Mouse (Mus musculus) kidney, embryonic 16.5 days (tissue): Measurements from ENCODE around the gene Ncor2. TPM values are rescaled to one million over a fixed set of nuclear protein-coding genes. Genes with fewer than 3 reads are reported as not detected.
"Not testable (repeated sequence)": the region's sequence is repeated elsewhere in the genome, so short reads cannot be mapped to it uniquely, and the experiment has no call there.

Experiments
- ATAC-seq: fragments of 200-750 bp; cut with Nextera tagmentation; 2 replicates; pipeline ENCODE4 v1.8.0; 2017; ENCODE audit warnings: moderate TSS enrichment; ENCODE audit not compliant: low FRiP score, low TSS enrichment
- H3K27ac ChIP-seq: fragments of 300-500 bp; sonication (generic); 2 replicates; pipeline ENCODE4 v1.5.1; 2014; ENCODE audit warnings: low read length
- H3K27me3 ChIP-seq: fragments of 300-500 bp; sonication (generic); 2 replicates; pipeline ENCODE4 v1.6.1; 2014; ENCODE audit warnings: low read length, control low read depth, mixed read lengths; ENCODE audit not compliant: insufficient read depth
- H3K36me3 ChIP-seq: fragments of 300-500 bp; sonication (generic); 2 replicates; pipeline ENCODE4 v1.6.1; 2014; ENCODE audit warnings: low read length, control low read depth, mixed read lengths; ENCODE audit not compliant: insufficient read depth
- H3K4me1 ChIP-seq: fragments of 300-500 bp; sonication (generic); 2 replicates; pipeline ENCODE4 v1.6.1; 2014; ENCODE audit warnings: low read length, control low read depth, mixed read lengths; ENCODE audit not compliant: insufficient read depth
- H3K4me2 ChIP-seq: fragments of 300-500 bp; sonication (generic); replicated peaks from 2 replicates; pipeline ENCODE4 v1.6.1; 2014; ENCODE audit warnings: low read depth, low read length
- H3K4me3 ChIP-seq: fragments of 300-500 bp; sonication (generic); 2 replicates; pipeline ENCODE4 v1.5.1; 2014; ENCODE audit warnings: mild to moderate bottlenecking, low read length
- H3K9ac ChIP-seq: fragments of 300-500 bp; sonication (generic); replicated peaks from 2 replicates; pipeline ENCODE4 v1.6.1; 2014; ENCODE audit warnings: low read length
- H3K9me3 ChIP-seq: fragments of 300-500 bp; sonication (generic); 2 replicates; pipeline ENCODE4 v1.6.1; 2016; ENCODE audit warnings: low read length, control low read depth
- WGBS: fragments of 180-500 bp; shearing (Covaris S2); extraction: QIAGEN DNeasy Blood & Tissue Kit; methylation state at CpG from one replicate; pipeline ENCODE4 v1.1.7; 2014; 5-methylcytosine and 5-hydroxymethylcytosine counted together
- polyA plus RNA-seq: library from polyadenylated mRNA; unstranded; fragments of >200 nt; fragmentation: Nextera tagmentation; extraction: Ambion mirVana; gene quantifications from 2 replicates; pipeline ENCODE4 v1.2.1, GENCODE M21; 2015

Gene Ncor2
- polyA plus RNA-seq, 1 experiment from 2014 or later, result 27.5 TPM

GRCm38 (mm10) chr5:125215346-125215929 is 36.4 kb upstream of the Ncor2 start:
- peaks cover 4% of the 10 kb centered on the region; the same call in 1 of the 2 replicates for H3K27me3 ChIP-seq
- no peaks in the 10 kb centered on the region for H3K36me3 ChIP-seq
- H3K4me2 ChIP-seq, result peak overlapping the region; percentile 57
- WGBS, result 21% methylated on average over 11 of the region's 11 CpGs
- peaks cover 17% of the 10 kb centered on the region for H3K4me1 ChIP-seq
- H3K9me3 ChIP-seq, result no peaks in the 10 kb centered on the region
- H3K27ac ChIP-seq, result peak overlapping the region; percentile 50
- no peak for ATAC-seq
- peak overlapping the region; percentile 28 for H3K4me3 ChIP-seq
- H3K9ac ChIP-seq, result peak overlapping the region; percentile 59

GRCm38 (mm10) chr5:125214064-125214463 is 35.0 kb upstream of the Ncor2 start:
- Histone ChIP-seq H3K9me3 (no peaks in the 10 kb centered on the region), H3K4me3 (no peak overlapping the region), H3K4me1 (peaks cover 17% of the 10 kb centered on the region), H3K9ac (no peak overlapping the region), H3K36me3 (no peaks in the 10 kb centered on the region), H3K4me2 (no peak overlapping the region), H3K27me3 (peaks cover 4% of the 10 kb centered on the region; the same call in 1 of the 2 replicates), H3K27ac (no peak overlapping the region)
- ATAC-seq, result no peak
- WGBS, result 90% methylated on average over 6 of the region's 6 CpGs

DNA sequence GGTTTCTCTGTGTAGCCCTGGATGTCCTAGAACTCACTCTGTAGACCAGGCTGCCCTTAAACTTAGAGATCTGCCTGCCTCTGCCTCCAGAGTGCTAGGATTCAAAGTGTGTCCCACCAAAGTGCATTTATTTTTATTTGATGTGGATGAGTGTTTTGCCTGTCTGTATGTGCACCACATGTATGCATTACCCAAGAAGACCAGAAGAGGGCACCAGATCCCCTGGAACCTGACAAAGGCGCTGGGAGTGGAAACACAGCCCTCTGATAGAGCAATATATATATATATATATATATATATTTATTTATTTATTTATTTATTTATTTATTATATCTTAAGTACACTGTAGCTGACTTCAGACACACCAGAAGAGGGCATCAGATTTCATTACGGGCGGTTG is 25.9 kb upstream of the Ncor2 start:
- H3K4me2 ChIP-seq, H3K9me3 ChIP-seq, ATAC-seq, H3K27me3 ChIP-seq, H3K4me3 ChIP-seq, H3K27ac ChIP-seq, H3K4me1 ChIP-seq, H3K36me3 ChIP-seq, H3K9ac ChIP-seq: not testable (repeated sequence)
- 92% methylated on average over 3 of the region's 3 CpGs for WGBS

DNA sequence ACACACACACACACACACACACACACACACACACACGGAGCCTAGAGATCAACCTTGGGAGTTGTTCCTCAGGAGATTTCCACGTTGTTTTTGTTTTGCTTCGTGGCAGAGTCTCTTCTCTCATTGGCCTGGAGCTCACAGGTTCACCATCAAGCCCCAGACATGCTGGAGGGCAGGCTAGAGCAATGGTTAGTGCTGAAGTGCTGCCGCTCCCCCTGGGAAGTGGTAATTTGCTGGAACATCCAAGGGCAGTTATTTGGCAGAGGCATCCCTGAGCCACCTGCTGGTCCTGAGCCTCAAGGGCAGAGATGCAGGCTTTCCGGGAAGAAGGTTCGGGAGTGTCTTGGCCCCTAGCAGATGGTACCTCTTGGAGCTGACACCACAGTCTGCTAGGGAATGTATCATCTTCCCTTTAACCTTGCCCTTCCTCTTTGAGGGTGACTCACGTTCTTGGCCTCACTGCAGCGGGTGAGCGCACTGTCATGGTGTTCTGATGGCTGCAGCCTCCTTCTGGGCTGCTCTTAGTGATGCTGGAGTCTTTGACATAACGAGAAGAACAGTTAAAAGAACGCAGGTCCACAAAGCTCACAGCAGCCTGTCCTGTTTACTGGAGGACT is 25.3 kb upstream of the Ncor2 start:
- no peak for ATAC-seq
- Histone ChIP-seq H3K4me1 (peaks cover 7% of the 10 kb centered on the region; the same call in 1 of the 2 replicates), H3K27ac (no peak overlapping the region), H3K36me3 (no peaks in the 10 kb centered on the region), H3K9me3 (no peaks in the 10 kb centered on the region; the same call in 1 of the 2 replicates), H3K27me3 (no peaks in the 10 kb centered on the region), H3K4me2 (no peak overlapping the region), H3K4me3 (no peak overlapping the region), H3K9ac (no peak overlapping the region)
- WGBS, result 74% methylated on average over 11 of the region's 11 CpGs

GRCm38 (mm10) chr5:125203759-125204158 is 24.7 kb upstream of the Ncor2 start:
- H3K4me1 ChIP-seq, result peaks cover 7% of the 10 kb centered on the region; the same call in 1 of the 2 replicates
- H3K27ac ChIP-seq, result no peak overlapping the region
- H3K9ac ChIP-seq, result no peak overlapping the region
- 67% methylated on average over 11 of the region's 11 CpGs for WGBS
- no peak for ATAC-seq
- H3K36me3 ChIP-seq, result no peaks in the 10 kb centered on the region
- H3K4me3 ChIP-seq, result no peak overlapping the region
- H3K27me3 ChIP-seq, result no peaks in the 10 kb centered on the region
- no peaks in the 10 kb centered on the region; the same call in 1 of the 2 replicates for H3K9me3 ChIP-seq
- no peak overlapping the region for H3K4me2 ChIP-seq

- Histone ChIP-seq H3K4me2 (no peak overlapping the region), H3K27ac (no peak overlapping the region), H3K9me3 (no peaks in the 10 kb centered on the region; the same call in 1 of the 2 replicates), H3K4me3 (no peak overlapping the region), H3K4me1 (peaks cover 7% of the 10 kb centered on the region; the same call in 1 of the 2 replicates), H3K9ac (no peak overlapping the region), H3K36me3 (no peaks in the 10 kb centered on the region), H3K27me3 (no peaks in the 10 kb centered on the region)
- ATAC-seq, result 0 out of 2 replicates have a peak, but pooled peaks have one; percentile 36
- WGBS, result 24% methylated on average over 6 of the region's 7 CpGs
Observed at GRCm38 (mm10) chr5:125203099-125203498, 24.1 kb upstream of the Ncor2 start.

DNA sequence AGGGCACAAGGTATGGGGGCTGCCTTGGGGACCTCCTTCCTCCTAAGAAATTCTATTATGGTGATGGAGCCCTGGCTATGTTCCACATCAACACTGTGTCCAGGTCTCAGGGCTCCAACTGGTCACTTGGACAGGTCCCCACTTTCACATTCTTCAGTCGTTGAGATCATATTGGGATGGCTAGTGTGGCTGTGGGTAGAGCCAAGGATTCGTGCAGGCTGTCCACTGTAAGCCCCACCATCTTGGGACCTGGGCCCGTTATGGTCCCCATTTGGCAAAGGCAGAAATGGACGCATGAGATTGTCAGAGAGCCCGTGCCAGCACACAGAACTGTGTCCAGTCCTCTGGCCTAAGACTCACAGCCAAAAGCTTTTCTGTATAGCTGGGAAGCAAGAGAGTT is 23.1 kb upstream of the Ncor2 start:
- H3K27ac ChIP-seq, result no peak overlapping the region
- no peak overlapping the region for H3K4me3 ChIP-seq
- no peaks in the 10 kb centered on the region for H3K36me3 ChIP-seq
- H3K9ac ChIP-seq, result no peak overlapping the region
- H3K4me2 ChIP-seq, result no peak overlapping the region
- 79% methylated on average over 5 of the region's 5 CpGs for WGBS
- no peaks in the 10 kb centered on the region for H3K27me3 ChIP-seq
- peaks cover 7% of the 10 kb centered on the region; the same call in 1 of the 2 replicates for H3K4me1 ChIP-seq
- ATAC-seq, result no peak
- no peaks in the 10 kb centered on the region; the same call in 1 of the 2 replicates for H3K9me3 ChIP-seq

GRCm38 (mm10) chr5:125199086-125199485 is 20.1 kb upstream of the Ncor2 start:
- ATAC-seq, result no peak
- WGBS, result 92% methylated on average over 6 of the region's 6 CpGs

DNA sequence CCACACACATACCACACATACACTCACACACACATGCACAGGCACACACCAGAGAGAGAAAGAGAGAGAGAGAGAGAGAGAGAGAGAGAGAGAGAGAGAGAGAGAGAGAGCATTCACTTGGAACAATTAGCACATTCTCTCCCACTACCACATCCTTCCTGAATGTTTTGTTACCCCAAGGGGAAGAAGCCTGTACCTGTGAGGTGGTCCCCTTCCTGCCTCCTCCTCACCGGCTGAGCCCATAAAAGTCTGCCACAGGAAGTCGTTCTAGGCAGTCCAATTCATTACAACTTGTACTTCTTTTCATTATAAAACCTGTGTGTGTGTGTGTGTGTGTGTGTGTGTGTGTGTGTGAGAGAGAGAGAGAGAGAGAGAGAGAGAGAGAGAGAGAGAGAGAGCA is 18.3 kb upstream of the Ncor2 start:
- not testable (repeated sequence) for H3K27me3 ChIP-seq, H3K27ac ChIP-seq, H3K4me1 ChIP-seq, H3K9ac ChIP-seq, ATAC-seq, H3K4me3 ChIP-seq, H3K4me2 ChIP-seq, H3K9me3 ChIP-seq, H3K36me3 ChIP-seq
- WGBS, result 25% methylated on average over 2 of the region's 2 CpGs

More at GRCm38 (mm10) chr5:125199086-125199485, 20.1 kb upstream of the Ncor2 start:
- Histone ChIP-seq H3K9ac (no peak overlapping the region), H3K4me2 (no peak overlapping the region), H3K4me1 (peaks cover 7% of the 10 kb centered on the region; the same call in 1 of the 2 replicates), H3K27me3 (no peaks in the 10 kb centered on the region), H3K27ac (no peak overlapping the region), H3K4me3 (no peak overlapping the region), H3K9me3 (no peaks in the 10 kb centered on the region), H3K36me3 (no peaks in the 10 kb centered on the region)

DNA sequence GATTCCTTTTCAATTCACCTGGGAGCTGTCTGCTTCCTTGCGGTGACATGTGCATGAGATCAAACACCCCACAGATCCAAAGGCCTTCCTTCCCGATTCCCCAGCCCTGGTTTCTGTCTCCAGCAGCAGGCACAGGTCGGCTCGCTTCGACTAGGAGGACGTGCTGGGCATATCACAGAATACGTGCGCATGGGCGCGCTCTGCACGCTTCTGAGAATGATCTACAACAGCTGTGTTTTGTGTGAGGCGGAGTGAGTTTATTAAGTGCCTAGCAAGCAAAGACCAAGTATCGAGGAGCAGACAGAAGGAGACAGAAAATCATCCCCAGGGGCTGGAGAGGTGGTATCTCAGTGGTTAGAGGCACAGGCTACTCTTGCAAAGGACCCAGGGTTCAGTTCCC is 17.0 kb upstream of the Ncor2 start:
- no peak overlapping the region for H3K4me2 ChIP-seq
- H3K4me3 ChIP-seq, result no peak overlapping the region
- no peak for ATAC-seq
- 69% methylated on average over 13 of the region's 13 CpGs for WGBS
- no peaks in the 10 kb centered on the region for H3K27me3 ChIP-seq
- no peaks in the 10 kb centered on the region for H3K36me3 ChIP-seq
- no peaks in the 10 kb centered on the region for H3K4me1 ChIP-seq
- no peaks in the 10 kb centered on the region for H3K9me3 ChIP-seq
- H3K27ac ChIP-seq, result no peak overlapping the region
- no peak overlapping the region for H3K9ac ChIP-seq
